Mouse (Mus musculus) left cerebral cortex, adult 6 months (tissue): ENCODE results near the gene Spire2. TPM values are rescaled to one million over a fixed set of nuclear protein-coding genes. Genes with fewer than 3 reads are reported as not detected.

ENCODE experiments used
- long read RNA-seq, 2 experiments: library from polyadenylated mRNA; unstranded; transcript quantifications; one replicate each; pipeline ENCODE4 v2.0.0; 2019 to 2020
- polyA plus RNA-seq: library from polyadenylated mRNA; unstranded; fragments of <200 nt; fragmentation: Nextera tagmentation; gene quantifications from 2 replicates; pipeline ENCODE4 v1.2.3, GENCODE M21; 2021

Spire2 gene
- 2.1 and 13.2 TPM in 2 replicates for polyA plus RNA-seq
- long read RNA-seq, experiment 1, transcript Spire2-201 (15 exons, 2,330 nt) = major isoform, 10 of 10 reads
- long read RNA-seq, experiment 1, partial matches to known transcripts = 0 of 10 reads
- long read RNA-seq, experiment 1, other reads (novel, unspliced or antisense) = 0 of 10 reads
- long read RNA-seq, experiment 2, partial matches to known transcripts = 2 of 5 reads
- long read RNA-seq, experiment 2, other reads (novel, unspliced or antisense) = 0 of 5 reads

GRCm38 (mm10) chr8:123332262-123333090 is at the start of gene Spire2:
Gene Spire2 (plus strand): TSS chr8:123332713.

DNA sequence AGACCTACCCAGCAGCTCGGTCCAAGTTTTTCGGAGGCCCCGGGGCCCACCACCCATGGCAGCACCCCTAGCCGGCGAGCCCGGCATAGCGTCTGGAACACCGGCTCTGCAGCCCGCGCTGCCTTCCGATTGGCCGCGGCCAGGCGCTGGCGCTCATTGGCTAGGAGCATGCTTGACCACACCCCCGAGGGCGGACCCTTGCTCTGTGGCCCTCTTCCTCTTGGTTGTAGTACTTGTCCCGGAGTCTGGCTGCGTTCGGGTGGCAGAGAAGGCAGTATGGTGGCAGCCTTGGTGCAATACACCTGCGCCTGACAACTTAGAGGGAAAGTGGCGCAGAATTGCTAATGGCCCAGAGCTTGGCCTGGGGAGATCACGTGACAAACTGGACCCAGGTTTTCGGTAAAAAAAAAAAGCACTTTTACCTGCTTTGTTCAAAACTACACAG is 14.0 kb upstream of the Spire2 start, which contains the start of gene Fanca:
Fanca (minus strand) TSS at position 110 of the 445 bp plus-strand sequence.

DNA sequence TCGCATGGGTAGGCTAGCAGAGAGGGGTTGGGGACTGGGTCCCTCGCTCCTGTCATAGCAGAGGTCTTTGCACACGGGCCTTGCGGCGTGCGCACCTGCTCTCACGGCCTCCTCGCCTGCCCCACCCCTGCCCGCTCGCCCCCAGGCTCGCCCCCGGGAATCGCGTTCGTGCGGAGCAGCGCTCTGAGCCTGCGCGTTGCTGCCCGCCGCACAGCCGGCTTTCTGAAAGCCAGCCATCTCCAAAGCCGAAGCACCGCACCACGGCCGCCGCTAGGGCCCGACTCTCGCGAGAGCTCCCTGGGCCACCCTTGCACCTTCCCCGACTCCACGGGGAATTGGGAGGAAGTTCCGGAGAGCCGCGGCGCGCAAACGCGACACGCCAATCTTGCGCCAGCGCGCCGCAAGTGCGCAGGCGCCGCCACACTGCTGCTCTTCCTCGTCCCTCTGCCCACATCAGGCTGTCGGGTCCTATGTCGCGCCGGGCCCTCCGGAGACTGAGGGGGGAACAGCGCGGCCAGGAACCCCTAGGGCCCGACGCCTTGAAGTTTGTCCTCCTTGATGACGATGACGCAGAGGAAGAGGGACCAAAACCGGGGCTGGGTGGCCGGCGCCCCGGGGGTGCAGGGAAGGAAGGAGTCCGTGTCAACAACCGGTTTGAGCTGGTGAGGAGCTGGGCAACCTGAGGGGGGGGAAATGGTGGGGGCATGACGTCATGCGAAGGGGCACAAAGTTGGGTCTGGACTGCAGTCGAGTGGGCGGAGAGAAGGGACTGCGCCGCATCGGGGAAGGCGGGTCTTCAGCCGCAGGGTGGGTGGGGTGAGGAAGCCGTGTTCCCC is 41.1 kb downstream of the Spire2 start, which contains the start of gene Tcf25:
Tcf25 (plus strand) TSS at position 351 of the 836 bp plus-strand sequence.

DNA sequence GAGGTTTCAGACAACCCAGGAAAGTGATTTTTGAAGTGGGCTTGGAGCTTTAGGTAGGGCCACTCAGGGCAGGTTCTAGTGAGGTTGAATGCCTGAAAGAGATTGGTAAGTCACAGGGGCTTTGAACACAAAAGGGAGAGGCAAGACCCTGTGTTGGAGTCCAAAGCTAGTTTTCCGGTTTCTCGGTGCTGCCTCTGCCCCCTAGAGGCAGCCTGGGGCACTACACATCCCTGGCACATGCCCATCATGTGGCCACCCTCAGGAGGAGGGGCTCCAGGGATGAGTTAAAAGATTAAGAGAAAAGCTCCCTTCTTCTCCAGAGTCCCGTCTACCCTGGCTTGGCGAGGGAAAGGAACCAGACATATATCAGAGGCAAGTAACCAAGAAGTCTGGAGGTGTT is 74.3 kb downstream of the Spire2 start, which contains the start of gene Mc1r:
Mc1r (plus strand) TSS at position 322 of the 400 bp plus-strand sequence.

DNA sequence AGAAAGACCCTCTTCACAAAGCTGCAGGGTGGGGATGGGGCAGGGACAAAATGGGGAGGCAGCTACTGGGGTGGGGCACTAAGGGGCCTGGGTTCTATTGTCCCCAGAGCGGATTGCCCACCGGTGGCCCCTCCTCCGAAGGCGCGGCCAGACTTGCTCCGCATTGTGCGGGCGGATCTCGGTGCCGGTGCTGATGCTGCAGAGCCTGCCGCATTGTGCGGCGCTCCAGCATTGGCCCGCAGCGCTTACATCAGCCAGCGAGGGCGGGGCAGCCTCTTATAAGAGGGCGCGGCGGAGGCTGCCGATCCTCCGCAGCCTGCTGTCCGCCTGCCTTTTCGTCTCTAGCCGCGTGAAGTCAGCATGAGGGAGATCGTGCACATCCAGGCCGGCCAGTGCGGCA is 78.7 kb downstream of the Spire2 start, which contains the start of gene Tubb3:
Tubb3 (plus strand) TSS at position 179 of the 400 bp plus-strand sequence.

Other genes with a start within 250 kb of the Spire2 start
- gene Rpl13, start 230.4 kb upstream of the Spire2 start, polyA plus RNA-seq = 2,211 and 2,271 TPM in 2 replicates
- 11.0 and 14.2 TPM in 2 replicates for gene Cpne7, start 215.3 kb upstream of the Spire2 start, polyA plus RNA-seq
- gene Sult5a1, start 174.4 kb upstream of the Spire2 start, polyA plus RNA-seq = 0.16 and 0.20 TPM in 2 replicates
- gene Dpep1, start 146.5 kb upstream of the Spire2 start, polyA plus RNA-seq = not detected in 2 replicates
- gene Chmp1a, start 120.0 kb upstream of the Spire2 start, polyA plus RNA-seq = 94.3 and 139 TPM in 2 replicates
- gene Spata33, start 119.9 kb upstream of the Spire2 start, polyA plus RNA-seq = 8.6 and 9.6 TPM in 2 replicates
- gene Cdk10, start 107.9 kb upstream of the Spire2 start, polyA plus RNA-seq = 60.2 and 80.2 TPM in 2 replicates
- 31.7 and 37.1 TPM in 2 replicates for gene Spata2l, start 96.5 kb upstream of the Spire2 start, polyA plus RNA-seq
- 4.8 and 5.6 TPM in 2 replicates for gene Zfp276, start 78.5 kb upstream of the Spire2 start, polyA plus RNA-seq
- 20.4 and 31.0 TPM in 2 replicates for gene Vps9d1, start 78.4 kb upstream of the Spire2 start, polyA plus RNA-seq
- 0.33 and 1.2 TPM in 2 replicates for gene Fanca, start 14.1 kb upstream of the Spire2 start, polyA plus RNA-seq
- 382 and 422 TPM in 2 replicates for gene Tcf25, start 41.0 kb downstream of the Spire2 start, polyA plus RNA-seq
- 0.04 TPM in 1 of 2 replicates, not detected in the other for gene Mc1r, start 74.4 kb downstream of the Spire2 start, polyA plus RNA-seq
- gene Tubb3, start 78.7 kb downstream of the Spire2 start, polyA plus RNA-seq = 469 and 502 TPM in 2 replicates
- 12.6 and 13.2 TPM in 2 replicates for gene Def8, start 90.8 kb downstream of the Spire2 start, polyA plus RNA-seq
- gene Afg3l1, start 145.2 kb downstream of the Spire2 start, polyA plus RNA-seq = 9.2 TPM in 2 replicates
- gene Dbndd1, start 182.8 kb downstream of the Spire2 start, polyA plus RNA-seq = 22.2 and 23.9 TPM in 2 replicates
- 13.1 and 14.4 TPM in 2 replicates for gene Gas8, start 186.1 kb downstream of the Spire2 start, polyA plus RNA-seq